Mouse (Mus musculus): ENCODE data around the gene B3galt4. TPM values are rescaled to one million over a fixed set of nuclear protein-coding genes. Genes with fewer than 3 reads are reported as not detected.
"Not testable (repeated sequence)": the region's sequence is repeated elsewhere in the genome, so short reads cannot be mapped to it uniquely, and the experiment has no call there.

Gene B3galt4
- polyA plus RNA-seq, 1 experiment, result 9.9 TPM

DNA sequence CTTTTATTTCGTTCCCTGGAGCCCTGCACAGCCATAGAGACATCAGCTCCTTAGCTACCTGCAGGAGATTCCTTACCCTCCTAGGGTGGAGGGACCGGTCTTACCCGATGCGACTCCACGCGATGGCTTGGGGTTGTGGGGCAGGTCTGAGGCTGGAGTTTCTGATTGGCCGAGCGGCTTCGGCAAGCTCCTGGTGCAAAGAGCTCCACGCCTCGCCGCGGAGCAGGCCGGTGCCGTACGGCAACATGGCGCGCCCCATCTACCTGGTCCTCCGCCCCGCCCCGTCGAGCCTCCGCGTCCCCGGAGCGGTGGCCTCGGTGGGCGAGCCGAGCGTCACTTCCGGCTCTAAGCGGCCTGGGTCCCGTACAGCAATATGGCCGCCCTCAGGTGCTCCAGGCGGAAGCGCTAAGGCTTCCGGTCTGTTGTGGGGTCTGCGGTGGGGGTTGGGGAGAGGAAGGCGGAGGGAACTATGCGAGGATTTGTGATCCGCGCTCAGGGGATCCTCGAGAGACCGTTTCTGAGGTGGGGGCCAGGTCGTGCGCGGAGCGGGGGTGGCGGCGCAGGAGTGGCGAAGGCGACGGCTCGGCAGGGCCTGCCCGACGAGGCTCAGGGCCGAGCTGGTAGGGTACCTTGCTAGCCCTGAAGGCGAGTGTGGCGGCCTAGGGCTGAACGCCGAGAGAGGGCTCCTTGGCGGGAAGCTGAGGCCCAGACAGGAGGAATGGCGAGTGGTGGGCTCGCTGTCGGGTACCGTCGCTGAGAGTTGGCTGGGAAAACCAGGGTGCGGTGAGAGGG is 42.0 kb downstream of the B3galt4 start, which contains the start of gene Daxx:
Gene Daxx, plus strand, starts transcription at position 338 of the 792 bp plus-strand sequence.
- TF ChIP-seq POLR2A (IDR thresholded peaks at IDR 0.05; ENCODE audit: borderline replicate concordance, extremely low read depth, insufficient read depth, insufficient read length, poor library complexity, severe bottlenecking), result peak; percentile 61; the same call in 1 of the 2 replicates
- TF ChIP-seq CTCF (IDR thresholded peaks at IDR 0.05; ENCODE audit: borderline replicate concordance, extremely low read depth, insufficient read depth, insufficient read length), result no peak

DNA sequence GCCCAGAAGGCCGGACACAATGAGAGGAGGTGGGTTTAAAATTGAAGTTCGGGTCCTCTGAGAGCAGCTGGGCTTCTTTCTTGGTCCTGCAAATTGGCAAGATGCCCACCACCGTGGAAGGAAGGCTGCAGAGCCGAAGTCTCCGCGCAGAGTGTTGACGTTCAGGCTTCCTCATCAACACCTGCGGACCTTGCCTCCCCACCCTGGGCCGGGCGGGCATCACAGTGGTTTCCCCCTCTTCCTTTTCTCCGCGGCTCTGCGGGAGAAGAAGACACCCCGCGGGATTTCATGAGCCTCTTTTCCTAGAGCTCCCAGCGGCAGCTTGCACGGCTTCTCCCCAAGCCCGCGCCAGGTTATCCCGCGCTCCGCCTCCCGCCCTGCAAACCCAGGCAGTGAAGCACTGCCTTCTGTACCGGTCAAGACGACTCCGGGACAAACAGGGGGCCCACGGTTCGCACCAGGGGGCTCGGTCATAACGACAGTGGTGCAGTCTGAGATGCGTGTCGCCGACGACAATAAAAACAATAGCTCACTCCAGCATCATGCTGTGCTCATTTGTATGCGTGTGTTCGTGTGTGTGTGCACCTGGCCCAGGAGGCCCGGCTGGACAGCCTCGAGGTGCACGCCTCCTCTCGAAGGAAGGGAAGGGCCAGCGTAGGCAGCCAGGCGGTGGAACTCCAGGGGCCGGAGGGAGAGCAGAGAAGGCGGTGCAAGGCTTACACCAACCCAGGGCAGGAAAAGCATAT is 42.8 kb downstream of the B3galt4 start:
- TF ChIP-seq POLR2A (IDR thresholded peaks at IDR 0.05; ENCODE audit: borderline replicate concordance, extremely low read depth, insufficient read depth, insufficient read length, poor library complexity, severe bottlenecking), result no peak
- peak; percentile 76 for DNase-seq (ENCODE audit: low read depth)

More for the DNA sequence above, 42.0 kb downstream of the B3galt4 start, which contains the start of gene Daxx:
- DNase-seq (ENCODE audit: low read depth), result peak; percentile 100

DNA sequence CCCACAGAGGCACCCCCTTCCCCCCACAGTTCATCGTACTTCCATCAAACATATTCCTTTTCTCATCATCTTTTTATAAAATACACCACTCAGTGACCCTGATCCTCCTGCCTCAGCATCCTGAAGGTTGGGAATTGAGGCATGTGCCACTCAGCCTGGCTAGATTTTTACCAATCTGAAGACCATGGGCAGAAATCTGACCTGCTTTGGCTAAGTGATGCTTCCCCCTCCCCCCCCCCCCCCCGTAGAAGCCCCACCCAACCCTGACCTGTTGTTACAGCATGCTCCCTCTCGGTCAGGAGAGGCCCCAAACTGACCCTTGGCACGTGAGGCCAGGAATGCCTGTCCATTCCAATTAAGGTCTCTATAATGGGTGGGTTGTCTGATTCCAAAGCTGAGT is 46.5 kb downstream of the B3galt4 start, which contains the start of gene Platr17:
Gene Platr17, plus strand, starts transcription at position 301 of the 400 bp plus-strand sequence.
- not testable (repeated sequence) for DNase-seq (ENCODE audit: low read depth)

DNA sequence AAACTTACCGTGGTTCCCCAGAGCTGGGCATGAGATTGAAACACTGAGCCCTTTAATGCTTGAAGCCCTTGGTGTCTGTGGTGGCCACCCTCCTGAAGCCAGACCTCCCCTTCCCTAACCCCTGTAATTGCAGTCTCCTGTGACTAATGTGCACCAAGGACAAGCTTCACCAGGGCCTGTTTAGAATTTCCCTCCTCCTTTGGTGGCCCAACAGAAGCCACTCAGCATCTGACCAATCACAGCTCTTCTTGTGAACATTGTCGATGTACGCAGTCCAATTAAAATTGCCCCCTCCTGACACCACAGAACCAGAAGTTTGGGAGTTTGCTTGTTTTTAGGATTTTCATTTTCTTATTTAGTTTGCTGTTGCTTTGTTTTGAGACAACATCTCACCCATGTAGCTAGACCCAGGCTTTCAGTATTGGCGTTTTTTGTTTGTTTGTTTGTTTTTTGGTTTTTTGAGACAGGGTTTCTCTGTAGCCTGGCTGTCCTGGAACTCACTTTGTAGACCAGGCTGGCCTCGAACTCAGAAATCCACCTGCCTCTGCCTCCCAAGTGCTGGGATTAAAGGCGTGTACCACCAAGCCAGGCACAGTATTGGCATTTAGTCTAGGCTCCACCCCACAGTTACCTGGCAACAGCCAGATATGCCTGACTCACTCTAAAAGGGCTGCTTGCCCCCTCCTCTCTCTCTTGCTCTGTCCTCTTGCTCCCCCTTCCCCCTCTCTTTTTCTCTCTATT is 47.2 kb downstream of the B3galt4 start:
- not testable (repeated sequence) for DNase-seq (ENCODE audit: low read depth)

DNA sequence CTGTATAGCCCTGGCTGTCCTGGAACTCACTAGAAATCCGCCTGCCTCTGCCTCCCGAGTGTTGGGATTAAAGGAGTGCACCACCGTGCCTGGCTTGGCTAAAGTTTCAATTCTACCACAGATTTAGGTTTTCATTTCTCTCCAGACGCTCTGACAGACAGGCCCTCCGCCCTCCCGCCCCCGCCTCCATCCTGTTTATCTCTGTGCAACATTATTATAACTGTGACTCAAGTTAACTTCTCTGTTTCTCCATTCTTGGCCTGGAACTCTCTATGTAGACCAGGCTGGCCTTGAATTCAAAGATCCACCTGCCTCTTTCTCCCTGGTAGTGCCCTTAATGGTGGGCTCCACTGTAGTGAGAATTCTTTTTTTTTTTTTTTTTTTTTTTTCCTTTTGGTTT is 48.8 kb downstream of the B3galt4 start:
- TF ChIP-seq CTCF (IDR thresholded peaks at IDR 0.05; ENCODE audit: borderline replicate concordance, extremely low read depth, insufficient read depth, insufficient read length) (no peak), POLR2A (IDR thresholded peaks at IDR 0.05; ENCODE audit: borderline replicate concordance, extremely low read depth, insufficient read depth, insufficient read length, poor library complexity, severe bottlenecking) (no peak)

DNA sequence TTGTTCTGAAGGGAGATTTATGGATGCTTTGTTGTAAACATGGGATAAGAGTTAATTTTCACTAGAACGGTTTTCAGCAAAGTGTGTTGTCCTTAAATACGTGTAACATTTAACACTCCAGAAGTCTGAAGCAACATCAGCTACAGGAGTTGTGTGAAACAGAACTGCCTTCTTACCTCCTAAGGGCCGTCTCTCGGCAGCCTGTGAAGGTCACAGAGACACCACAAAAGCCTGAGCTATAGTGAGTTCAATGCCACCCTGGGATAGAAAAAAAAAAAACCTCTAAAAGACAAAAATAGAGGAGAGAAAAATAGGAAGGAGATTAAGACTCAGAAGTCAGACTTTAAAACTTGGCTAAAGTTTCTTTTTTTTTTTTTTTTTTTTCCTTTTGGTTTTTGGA is 49.2 kb downstream of the B3galt4 start:
- TF ChIP-seq CTCF (IDR thresholded peaks at IDR 0.05; ENCODE audit: borderline replicate concordance, extremely low read depth, insufficient read depth, insufficient read length), result no peak
- TF ChIP-seq POLR2A (IDR thresholded peaks at IDR 0.05; ENCODE audit: borderline replicate concordance, extremely low read depth, insufficient read depth, insufficient read length, poor library complexity, severe bottlenecking), result no peak
- no peak for DNase-seq (ENCODE audit: low read depth)

More for the DNA sequence above, 48.8 kb downstream of the B3galt4 start:
- DNase-seq (ENCODE audit: low read depth), result no peak

DNA sequence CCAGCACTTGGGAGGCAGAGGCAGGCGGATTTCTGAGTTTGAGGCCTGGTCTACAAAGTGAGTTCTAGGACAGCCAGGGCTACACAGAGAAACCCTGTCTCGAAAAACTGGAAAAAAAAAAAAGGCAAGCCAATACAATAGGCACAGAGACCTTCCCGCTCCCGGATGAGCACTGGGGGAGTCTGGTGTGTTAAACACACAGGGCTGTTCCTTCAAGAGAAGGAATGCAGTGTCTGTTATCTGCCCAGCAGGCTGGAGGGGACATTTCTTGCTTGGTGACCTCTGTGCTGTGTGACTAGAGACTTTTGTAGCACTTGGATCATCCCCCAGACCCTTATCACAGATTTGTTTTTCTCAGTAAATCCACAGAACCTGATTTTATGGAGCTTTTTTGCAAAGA is 49.6 kb downstream of the B3galt4 start:
- TF ChIP-seq POLR2A (IDR thresholded peaks at IDR 0.05; ENCODE audit: borderline replicate concordance, extremely low read depth, insufficient read depth, insufficient read length, poor library complexity, severe bottlenecking) (no peak), CTCF (IDR thresholded peaks at IDR 0.05; ENCODE audit: borderline replicate concordance, extremely low read depth, insufficient read depth, insufficient read length) (no peak)

DNA sequence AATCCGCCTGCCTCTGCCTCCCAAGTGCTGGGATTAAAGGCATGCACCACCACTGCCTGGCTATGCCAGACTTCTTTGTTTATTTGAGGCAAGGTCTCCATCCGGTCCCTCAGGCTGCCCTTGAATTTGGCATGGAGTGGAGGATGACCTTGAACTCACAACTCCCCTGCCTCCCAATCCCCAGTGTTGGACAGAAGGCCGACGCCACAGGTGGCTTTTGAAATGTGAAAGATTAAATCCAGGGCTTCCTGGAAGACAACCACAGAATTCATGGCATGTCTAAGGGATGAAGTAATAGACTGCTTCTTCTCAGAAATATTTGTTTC is 50.3 kb downstream of the B3galt4 start:
- no peak for DNase-seq (ENCODE audit: low read depth)
- no peak for TF ChIP-seq CTCF (IDR thresholded peaks at IDR 0.05; ENCODE audit: borderline replicate concordance, extremely low read depth, insufficient read depth, insufficient read length)
- no peak for TF ChIP-seq POLR2A (IDR thresholded peaks at IDR 0.05; ENCODE audit: borderline replicate concordance, extremely low read depth, insufficient read depth, insufficient read length, poor library complexity, severe bottlenecking)

More for the DNA sequence above, 49.6 kb downstream of the B3galt4 start:
- no peak for DNase-seq (ENCODE audit: low read depth)

DNA sequence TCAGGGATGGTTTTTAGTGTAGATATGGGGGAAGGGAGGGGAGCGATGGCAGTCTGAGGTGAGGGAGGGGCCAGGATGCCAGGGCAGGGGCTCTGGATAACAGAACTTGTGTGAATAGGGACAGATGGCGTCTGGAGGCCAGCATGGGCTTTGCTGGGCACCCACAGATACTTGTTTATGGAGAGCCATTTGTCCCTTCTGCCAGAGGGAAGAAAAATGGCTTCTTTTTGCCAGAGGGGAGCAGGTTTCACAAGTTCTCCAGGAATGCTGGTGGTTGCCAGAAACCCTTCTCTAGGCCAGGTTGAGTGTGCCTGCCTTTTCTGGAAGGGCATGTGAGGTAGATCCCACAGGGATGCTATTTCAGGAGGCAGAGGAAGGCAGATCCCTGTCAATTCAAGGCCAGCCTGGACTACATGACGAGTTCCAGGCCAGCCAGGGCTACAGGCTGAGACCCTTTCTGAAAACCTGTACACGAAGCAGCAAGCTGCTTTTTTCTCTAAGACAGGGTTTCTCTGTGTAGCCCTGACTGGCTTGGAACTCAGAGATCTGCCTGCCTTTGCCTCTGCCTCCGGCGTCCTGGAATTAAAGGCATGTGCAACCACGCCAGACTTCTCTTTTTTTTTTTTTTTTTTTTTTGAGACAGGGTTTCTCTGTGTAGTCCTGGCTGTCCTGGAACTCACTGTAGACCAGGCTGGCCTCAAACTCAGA is 50.9 kb downstream of the B3galt4 start:
- no peak for DNase-seq (ENCODE audit: low read depth)
- TF ChIP-seq POLR2A (IDR thresholded peaks at IDR 0.05; ENCODE audit: borderline replicate concordance, extremely low read depth, insufficient read depth, insufficient read length, poor library complexity, severe bottlenecking), result no peak
- TF ChIP-seq CTCF (IDR thresholded peaks at IDR 0.05; ENCODE audit: borderline replicate concordance, extremely low read depth, insufficient read depth, insufficient read length), result no peak

Other genes with a start within 250 kb of the B3galt4 start
- gene March2, start 232.8 kb downstream of the B3galt4 start, polyA plus RNA-seq (2012; rRNA removed), result 59.3 and 65.7 TPM in 2 replicates
- gene Rab11b, start 191.0 kb downstream of the B3galt4 start, polyA plus RNA-seq (2012; rRNA removed), result 633 and 642 TPM in 2 replicates
- 9.8 and 10.6 TPM in 2 replicates for gene Angptl4, start 169.7 kb downstream of the B3galt4 start, polyA plus RNA-seq (2012; rRNA removed)
- 50.7 and 61.9 TPM in 2 replicates for gene Kank3, start 141.0 kb downstream of the B3galt4 start, polyA plus RNA-seq (2012; rRNA removed)
- gene Rps28, start 126.9 kb downstream of the B3galt4 start, polyA plus RNA-seq (2012; rRNA removed), result 1,048 and 1,174 TPM in 2 replicates
- 327 and 425 TPM in 2 replicates for gene Ndufa7, start 126.9 kb downstream of the B3galt4 start, polyA plus RNA-seq (2012; rRNA removed)
- 41.6 and 49.6 TPM in 2 replicates for gene Cd320, start 108.4 kb downstream of the B3galt4 start, polyA plus RNA-seq (2012; rRNA removed)
- gene Gm7029, start 77.7 kb downstream of the B3galt4 start, polyA plus RNA-seq (2012; rRNA removed), result not detected in 2 replicates
- gene Kifc1, start 60.8 kb downstream of the B3galt4 start, polyA plus RNA-seq (2012; rRNA removed), result 18.5 and 32.3 TPM in 2 replicates
- gene Platr17, start 46.4 kb downstream of the B3galt4 start, polyA plus RNA-seq (2012; rRNA removed), result 0.30 and 0.38 TPM in 2 replicates
- gene Daxx, start 42.1 kb downstream of the B3galt4 start, polyA plus RNA-seq (2012; rRNA removed), result 43.8 and 52.6 TPM in 2 replicates
- gene Tapbp, start 35.6 kb downstream of the B3galt4 start, polyA plus RNA-seq (2012; rRNA removed), result 17.4 and 22.8 TPM in 2 replicates
- gene Zbtb22, start 35.6 kb downstream of the B3galt4 start, polyA plus RNA-seq (2012; rRNA removed), result 35.8 and 43.6 TPM in 2 replicates
- 184 and 285 TPM in 2 replicates for gene Rgl2, start 21.9 kb downstream of the B3galt4 start, polyA plus RNA-seq (2012; rRNA removed)
- gene Pfdn6, start 11.1 kb downstream of the B3galt4 start, polyA plus RNA-seq (2012; rRNA removed), result 85.7 and 97.5 TPM in 2 replicates
- gene Wdr46, start 10.8 kb downstream of the B3galt4 start, polyA plus RNA-seq (2012; rRNA removed), result 22.8 and 29.3 TPM in 2 replicates
- gene Vps52, start 4.3 kb upstream of the B3galt4 start, polyA plus RNA-seq (2012; rRNA removed), result 71.7 and 72.8 TPM in 2 replicates
- 744 and 771 TPM in 2 replicates for gene Rps18, start 4.5 kb upstream of the B3galt4 start, polyA plus RNA-seq (2012; rRNA removed)
- 20.4 and 20.5 TPM in 2 replicates for gene H2-K1, start 48.9 kb upstream of the B3galt4 start, polyA plus RNA-seq (2012; rRNA removed)
- gene Ring1, start 73.2 kb upstream of the B3galt4 start, polyA plus RNA-seq (2012; rRNA removed), result 58.8 and 68.8 TPM in 2 replicates
- gene H2-Ke6, start 76.6 kb upstream of the B3galt4 start, polyA plus RNA-seq (2012; rRNA removed), result 88.8 and 156 TPM in 2 replicates
- gene Slc39a7, start 80.2 kb upstream of the B3galt4 start, polyA plus RNA-seq (2012; rRNA removed), result 133 and 138 TPM in 2 replicates
- gene Rxrb, start 80.3 kb upstream of the B3galt4 start, polyA plus RNA-seq (2012; rRNA removed), result 83.9 and 97.4 TPM in 2 replicates
- gene Col11a2, start 87.9 kb upstream of the B3galt4 start, polyA plus RNA-seq (2012; rRNA removed), result 11.5 and 11.8 TPM in 2 replicates
- 0.07 and 0.20 TPM in 2 replicates for gene H2-Oa, start 140.9 kb upstream of the B3galt4 start, polyA plus RNA-seq (2012; rRNA removed)
- 12.0 and 16.4 TPM in 2 replicates for gene H2-DMa, start 168.1 kb upstream of the B3galt4 start, polyA plus RNA-seq (2012; rRNA removed)
- 186 and 256 TPM in 2 replicates for gene Brd2, start 171.1 kb upstream of the B3galt4 start, polyA plus RNA-seq (2012; rRNA removed)
- gene H2-DMb2, start 191.8 kb upstream of the B3galt4 start, polyA plus RNA-seq (2012; rRNA removed), result 0.18 and 0.40 TPM in 2 replicates
- 0.82 and 1.1 TPM in 2 replicates for gene H2-DMb1, start 201.6 kb upstream of the B3galt4 start, polyA plus RNA-seq (2012; rRNA removed)
- 1.8 and 2.1 TPM in 2 replicates for gene Tap1, start 236.1 kb upstream of the B3galt4 start, polyA plus RNA-seq (2012; rRNA removed)
- 0.86 and 1.1 TPM in 2 replicates for gene Psmb9, start 236.3 kb upstream of the B3galt4 start, polyA plus RNA-seq (2012; rRNA removed)
- 2.0 and 2.4 TPM in 2 replicates for gene Psmb8, start 246.2 kb upstream of the B3galt4 start, polyA plus RNA-seq (2012; rRNA removed)